Mouse (Mus musculus): Measurements from ENCODE around the gene Vsx1. TPM values are rescaled to one million over a fixed set of nuclear protein-coding genes. Genes with fewer than 3 reads are reported as not detected.

The Vsx1 gene
- total RNA-seq, 1 experiment from 2014 or later = not detected

DNA sequence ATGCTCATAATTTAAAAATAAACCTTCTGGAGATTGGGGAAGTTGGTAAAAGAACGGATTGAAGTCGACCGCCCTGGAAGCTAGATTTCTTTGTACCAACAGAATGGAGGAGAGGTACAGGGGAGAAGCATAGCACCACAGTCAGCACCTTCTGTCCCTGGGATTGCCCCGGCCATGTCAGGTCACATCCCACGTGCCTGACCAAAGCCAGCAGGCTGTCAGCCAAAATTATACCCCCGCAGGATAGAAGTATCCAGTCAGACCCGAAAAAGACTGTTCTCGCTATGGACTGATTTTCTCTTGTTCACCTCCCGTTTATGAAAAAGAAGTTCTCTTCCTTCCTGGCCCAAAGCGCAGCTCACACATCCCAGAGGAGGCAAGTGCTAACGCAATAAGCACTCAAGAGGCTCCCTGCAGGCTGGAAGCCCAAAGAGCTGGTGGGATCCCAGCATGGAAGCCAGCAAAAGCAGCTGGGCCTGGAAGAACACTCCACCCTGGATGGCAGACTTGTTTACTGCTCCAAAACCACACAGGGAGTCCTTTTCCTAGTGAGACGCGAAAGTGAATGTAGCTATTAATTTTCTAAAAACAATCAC lies 40.8 kb downstream of the Vsx1 start:
- no peak for ATAC-seq (ENCODE audit: extremely low read depth, insufficient number of reproducible peaks, low FRiP score, poor library complexity, severe bottlenecking)

DNA sequence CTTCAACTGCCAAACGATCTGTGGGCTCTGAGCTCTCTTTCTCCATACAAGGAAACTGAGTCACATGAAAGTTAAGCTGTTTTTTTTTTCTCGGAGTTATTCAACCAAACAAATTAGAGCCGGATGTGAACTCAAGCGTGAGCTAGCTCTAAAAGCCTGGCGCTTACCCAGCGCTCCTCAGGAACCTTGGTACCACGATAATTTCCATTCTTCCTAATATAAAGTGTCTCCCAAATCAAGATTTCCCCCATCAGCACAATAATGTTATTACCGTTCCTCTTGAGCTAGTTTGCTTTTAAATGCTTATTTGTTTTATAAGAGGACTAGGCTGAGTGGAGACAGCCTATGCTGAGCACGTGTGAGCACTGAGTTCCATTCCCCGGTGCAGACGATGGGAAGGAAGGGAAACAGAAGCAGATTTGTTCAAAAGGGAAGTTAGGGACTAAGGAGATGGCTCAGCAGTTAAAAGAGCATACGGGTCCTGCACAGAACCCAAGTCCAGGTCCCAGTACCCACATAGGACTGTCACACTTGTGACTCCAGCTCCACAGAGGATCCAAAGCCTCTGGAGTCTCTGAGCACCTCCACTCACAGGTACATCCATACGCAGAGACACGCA lies 41.4 kb downstream of the Vsx1 start:
- no peak for ATAC-seq (ENCODE audit: extremely low read depth, insufficient number of reproducible peaks, low FRiP score, poor library complexity, severe bottlenecking)

DNA sequence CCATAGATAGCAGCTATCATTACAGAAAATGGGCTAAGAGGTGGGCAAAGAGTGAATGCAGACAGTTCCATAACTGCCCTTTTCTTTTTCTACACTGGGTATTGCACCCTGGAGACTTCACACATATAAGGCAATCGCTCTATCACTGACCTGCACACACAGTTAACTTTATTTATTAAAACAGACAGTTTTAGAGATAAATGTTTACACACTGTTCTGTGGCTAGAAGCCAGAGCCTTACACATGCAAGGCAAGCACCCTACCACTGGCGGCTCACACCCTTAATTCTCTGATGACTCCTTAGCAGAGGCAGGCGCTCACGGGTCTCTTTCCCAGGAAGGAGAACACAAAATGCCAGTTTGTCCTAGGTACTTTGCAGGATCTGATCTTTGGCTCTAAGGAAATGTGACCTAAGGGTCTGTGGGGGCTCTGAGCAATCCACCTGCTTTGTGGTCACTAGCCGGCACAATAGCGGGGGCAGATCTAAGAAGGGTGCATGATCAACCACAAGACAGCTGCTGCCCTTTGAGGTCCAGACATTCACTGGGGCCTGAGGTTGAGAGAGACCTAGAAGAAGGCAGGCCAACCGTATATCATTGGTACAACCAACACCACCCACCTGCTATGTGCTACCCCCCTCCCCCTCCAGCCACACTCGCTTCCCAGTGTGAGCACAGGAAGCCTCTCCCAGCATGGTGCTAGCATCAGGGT lies 42.6 kb downstream of the Vsx1 start:
- no peak for ATAC-seq (ENCODE audit: extremely low read depth, insufficient number of reproducible peaks, low FRiP score, poor library complexity, severe bottlenecking)

DNA sequence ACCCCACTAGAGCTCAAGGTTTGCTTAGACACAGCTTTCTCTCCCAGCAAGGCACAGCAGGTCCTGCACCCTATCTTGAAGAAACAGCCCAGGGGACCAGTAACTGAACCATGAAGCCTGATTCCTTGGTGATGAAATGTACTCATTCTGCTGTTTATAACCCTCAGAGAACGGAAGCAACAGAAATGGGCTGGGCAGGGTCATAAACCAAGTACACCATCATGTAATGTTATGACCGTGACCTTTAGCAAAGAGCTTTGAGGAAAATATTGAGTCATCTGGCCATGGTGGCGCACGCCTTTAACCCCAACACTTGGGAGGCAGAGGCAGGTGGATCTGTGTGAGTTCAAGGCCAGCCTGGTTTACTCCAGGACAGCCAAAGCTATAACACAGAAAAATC lies 43.9 kb downstream of the Vsx1 start:
- ATAC-seq (ENCODE audit: extremely low read depth, insufficient number of reproducible peaks, low FRiP score, poor library complexity, severe bottlenecking) = peak; percentile 39; the same call in 1 of the 2 replicates

- no peak for ATAC-seq (ENCODE audit: extremely low read depth, insufficient number of reproducible peaks, low FRiP score, poor library complexity, severe bottlenecking)
Measured at GRCm38 (mm10) chr2:150643726-150644415, 45.3 kb downstream of the Vsx1 start.

DNA sequence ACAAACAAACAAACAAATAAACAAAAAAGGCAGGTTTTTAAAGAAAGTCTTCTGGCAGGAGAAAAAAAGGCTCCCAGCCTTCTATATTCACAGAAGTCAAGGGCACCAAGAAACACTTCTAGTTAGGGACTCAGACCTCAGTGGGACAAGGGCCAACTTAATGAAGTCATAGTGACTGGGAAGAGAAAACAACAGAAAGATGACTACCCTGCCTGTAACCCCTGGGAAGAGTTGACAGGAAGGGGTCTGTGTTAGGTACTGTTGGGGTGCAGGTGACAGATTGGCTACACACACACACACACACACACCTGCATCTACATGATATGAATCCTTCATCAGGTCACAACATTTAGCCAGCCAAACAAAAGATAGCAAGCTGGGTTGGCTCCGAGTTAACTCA lies 46.0 kb downstream of the Vsx1 start:
- ATAC-seq (ENCODE audit: extremely low read depth, insufficient number of reproducible peaks, low FRiP score, poor library complexity, severe bottlenecking) = no peak

DNA sequence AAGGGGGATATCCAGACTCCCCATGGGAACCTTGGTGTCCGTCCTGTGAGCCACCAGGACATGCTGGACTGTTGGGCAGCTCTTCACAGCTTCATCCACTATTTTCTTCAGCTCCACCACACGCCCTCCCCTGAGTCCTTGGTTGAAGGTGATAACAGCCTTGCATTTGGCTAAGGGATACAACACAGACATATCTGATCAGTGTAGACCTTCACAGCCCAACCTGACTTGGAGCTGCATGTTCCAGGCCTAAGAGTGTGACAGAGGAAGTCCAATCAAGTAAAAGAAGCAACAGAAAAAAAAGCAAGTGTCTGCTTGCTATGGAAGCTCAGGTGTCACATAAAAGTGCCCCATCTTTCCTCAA lies 50.8 kb downstream of the Vsx1 start:
- ATAC-seq (ENCODE audit: extremely low read depth, insufficient number of reproducible peaks, low FRiP score, poor library complexity, severe bottlenecking) = no peak

DNA sequence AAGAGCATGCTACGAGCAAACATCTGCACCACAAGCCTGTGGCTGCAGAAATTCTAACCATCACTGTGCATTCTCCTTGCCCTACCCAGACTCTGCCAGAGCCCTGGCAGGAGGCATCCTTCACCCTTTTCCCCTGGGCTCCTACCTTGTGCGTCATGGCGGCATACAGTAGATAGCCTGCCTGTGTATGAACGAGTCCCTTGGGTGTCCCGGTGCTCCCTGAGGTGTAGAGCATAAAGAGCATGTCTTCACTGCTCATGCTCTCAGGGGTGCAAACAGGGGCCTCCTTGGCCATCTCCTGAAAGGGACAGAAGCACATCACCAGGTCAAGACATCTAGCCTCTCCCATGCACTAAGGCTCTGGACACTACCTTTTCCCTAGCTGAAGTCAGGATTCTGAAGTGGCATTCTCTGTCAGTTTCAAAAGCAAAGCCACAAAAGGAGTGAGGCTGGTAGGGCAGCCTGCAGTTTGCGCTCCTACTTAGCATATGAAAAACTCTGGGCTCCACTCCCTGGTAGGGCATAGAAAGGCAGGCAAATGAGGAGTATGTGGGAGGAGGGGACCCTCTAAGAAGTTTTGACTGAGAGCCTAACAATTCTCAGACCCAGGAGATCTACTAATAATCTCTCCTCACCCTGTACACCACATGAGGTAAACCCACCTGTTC lies 51.3 kb downstream of the Vsx1 start:
- no peak for ATAC-seq (ENCODE audit: extremely low read depth, insufficient number of reproducible peaks, low FRiP score, poor library complexity, severe bottlenecking)

DNA sequence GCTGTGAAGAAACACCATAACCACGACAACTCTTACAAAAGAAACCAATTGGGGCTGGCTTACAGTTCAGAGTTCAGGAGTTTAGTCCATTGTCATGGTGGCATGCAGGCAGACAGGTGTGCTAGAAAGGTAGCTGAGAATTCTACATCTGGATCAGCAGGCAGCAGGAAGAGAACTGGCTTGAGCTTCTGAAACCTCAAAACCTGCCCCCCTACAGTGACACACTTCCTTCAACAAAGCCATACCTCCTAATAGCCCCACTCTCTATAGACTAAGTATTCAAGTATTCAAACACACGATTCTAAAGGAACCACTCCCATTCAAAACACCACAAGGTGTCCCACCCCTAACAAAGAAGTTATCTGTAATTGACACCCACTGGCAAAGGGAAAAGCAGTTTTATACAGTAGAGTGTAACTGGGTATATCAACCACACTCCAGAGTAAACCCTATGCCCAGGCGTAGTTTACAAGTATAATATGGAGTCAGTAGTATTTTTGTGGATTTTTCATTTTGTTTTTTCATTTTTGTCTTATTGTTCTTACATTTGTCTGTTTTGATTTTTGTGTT lies 53.2 kb downstream of the Vsx1 start:
- ATAC-seq (ENCODE audit: extremely low read depth, insufficient number of reproducible peaks, low FRiP score, poor library complexity, severe bottlenecking) = no peak

Other genes with a start within 250 kb of the Vsx1 start
- 1.7 and 2.2 TPM in 2 replicates for gene Zfp442, start 237.9 kb downstream of the Vsx1 start, total RNA-seq (2017)
- not detected in 2 replicates for gene Zfp345, start 204.3 kb downstream of the Vsx1 start, total RNA-seq (2017)
- 2.3 and 7.6 TPM in 2 replicates for gene Cst7, start 118.9 kb downstream of the Vsx1 start, total RNA-seq (2017)
- 23.9 and 25.6 TPM in 2 replicates for gene Apmap, start 80.8 kb downstream of the Vsx1 start, total RNA-seq (2017)
- gene Acss1, start 20.9 kb downstream of the Vsx1 start, total RNA-seq (2017) = 56.7 and 57.8 TPM in 2 replicates
- gene Entpd6, start 59.7 kb upstream of the Vsx1 start, total RNA-seq (2017) = 18.4 and 22.6 TPM in 2 replicates
- gene Pygb, start 97.4 kb upstream of the Vsx1 start, total RNA-seq (2017) = 31.7 and 41.9 TPM in 2 replicates
- gene Abhd12, start 215.4 kb upstream of the Vsx1 start, total RNA-seq (2017) = 55.6 and 59.3 TPM in 2 replicates
- 4.2 and 6.1 TPM in 2 replicates for gene Gins1, start 216.0 kb upstream of the Vsx1 start, total RNA-seq (2017)

Measured in neutrophil, adult 5-6 weeks (primary cell).